Mouse (Mus musculus) intestine, embryonic 14.5 days (tissue): Measurements from ENCODE around the gene Hk3. TPM values are rescaled to one million over a fixed set of nuclear protein-coding genes. Genes with fewer than 3 reads are reported as not detected.

Source experiments
- ATAC-seq: fragments of 200-750 bp; cut with Nextera tagmentation; replicated peaks from 2 replicates; pipeline ENCODE4 v1.8.0; 2017; ENCODE audit warnings: low read depth, moderate number of reproducible peaks, moderate TSS enrichment, moderate library complexity; ENCODE audit not compliant: low FRiP score, low TSS enrichment
- DNase-seq: peaks from one replicate; pipeline ENCODE4 v3.0.0-alpha.2; 2018; ENCODE audit warnings: low spot score
- H3K27ac ChIP-seq: fragments of 300-500 bp; sonication (generic); 2 replicates; pipeline ENCODE4 v1.5.1; 2014; ENCODE audit warnings: low read depth, mild to moderate bottlenecking, control low read depth
- H3K27me3 ChIP-seq: fragments of 300-500 bp; sonication (generic); replicated peaks from 2 replicates; pipeline ENCODE4 v1.6.1; 2014; ENCODE audit warnings: low read length, control low read depth; ENCODE audit not compliant: control insufficient read depth, insufficient read depth
- H3K36me3 ChIP-seq: fragments of 300-500 bp; sonication (generic); 2 replicates; pipeline ENCODE4 v1.6.1; 2014; ENCODE audit warnings: low read length, control low read depth; ENCODE audit not compliant: control insufficient read depth, insufficient read depth
- H3K4me1 ChIP-seq: fragments of 300-500 bp; sonication (generic); replicated peaks from 2 replicates; pipeline ENCODE4 v1.6.1; 2014; ENCODE audit warnings: low read length, control low read depth, mixed read lengths; ENCODE audit not compliant: control insufficient read depth, insufficient read depth
- H3K4me2 ChIP-seq: fragments of 300-500 bp; sonication (generic); 2 replicates; pipeline ENCODE4 v1.6.1; 2014; ENCODE audit warnings: low read length
- H3K4me3 ChIP-seq: fragments of 300-500 bp; sonication (generic); 2 replicates; pipeline ENCODE4 v1.5.1; 2014; ENCODE audit warnings: low read depth, low read length, control low read depth, mixed read lengths
- H3K9ac ChIP-seq: fragments of 300-500 bp; sonication (generic); 2 replicates; pipeline ENCODE4 v1.6.1; 2014; ENCODE audit warnings: mild to moderate bottlenecking, low read length
- H3K9me3 ChIP-seq: fragments of 300-500 bp; sonication (generic); 2 replicates; pipeline ENCODE4 v1.6.1; 2016; ENCODE audit warnings: low read length, control low read depth; ENCODE audit not compliant: control insufficient read depth
- WGBS: fragments of 180-500 bp; shearing (Covaris S2); extraction: QIAGEN DNeasy Blood & Tissue Kit; methylation state at CpG from one replicate; pipeline ENCODE4 v1.1.7; 2014; 5-methylcytosine and 5-hydroxymethylcytosine counted together
- polyA plus RNA-seq: library from polyadenylated mRNA; unstranded; fragments of >200 nt; fragmentation: Nextera tagmentation; extraction: Ambion mirVana; gene quantifications from 2 replicates; pipeline ENCODE4 v1.2.1, GENCODE M21; 2014

The Hk3 gene
- polyA plus RNA-seq, 1 experiment from 2014 or later, result 1.3 TPM

DNA sequence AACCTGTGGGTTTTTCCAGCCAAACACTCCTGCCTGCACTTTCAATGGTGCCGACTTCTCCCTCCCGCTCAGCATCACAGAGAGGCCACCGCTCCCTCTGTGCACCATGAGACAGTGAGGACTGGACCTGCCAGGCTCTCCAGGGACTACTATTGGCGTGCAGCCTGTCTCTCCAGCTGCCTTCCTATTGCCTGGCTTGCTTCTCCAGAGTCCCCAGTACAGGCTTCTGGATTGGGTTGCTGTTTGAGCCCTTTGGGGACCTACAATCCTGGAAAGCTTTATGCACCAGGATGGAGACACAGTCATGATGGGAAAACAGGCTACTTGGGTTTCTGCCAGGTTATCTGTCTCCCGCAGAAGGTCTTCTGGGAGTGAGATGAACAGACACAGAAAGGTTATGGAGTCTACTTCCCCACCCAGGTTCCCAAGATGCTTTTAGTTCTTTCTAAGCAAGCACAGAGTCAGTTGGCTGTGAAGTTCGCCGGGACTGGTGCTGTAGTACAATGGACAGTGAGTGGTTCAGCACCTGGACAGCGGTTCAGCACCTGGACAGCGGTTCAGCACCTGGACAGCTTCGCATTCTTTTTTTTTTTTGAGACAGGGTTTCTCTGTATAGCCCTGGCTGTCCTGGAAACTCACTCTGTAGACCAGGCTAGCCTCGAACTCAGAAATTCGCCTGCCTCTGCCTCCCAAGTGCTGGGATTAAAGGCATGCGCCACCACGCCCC lies 50.5 kb downstream of the Hk3 start:
- whole genome bisulfite sequencing, result 36% methylated on average over 14 of the region's 14 CpGs
- H3K4me3 ChIP-seq, result no peak overlapping the region
- DNase-seq (peak; percentile 91), ATAC-seq (no peak; the same call in 1 of the 2 replicates)
- no peaks in the 10 kb centered on the region for H3K9me3 ChIP-seq
- H3K4me1 ChIP-seq, result no peaks in the 10 kb centered on the region
- no peak overlapping the region for H3K9ac ChIP-seq
- no peaks in the 10 kb centered on the region for H3K27me3 ChIP-seq
- no peak overlapping the region for H3K4me2 ChIP-seq
- no peaks in the 10 kb centered on the region for H3K36me3 ChIP-seq
- H3K27ac ChIP-seq, result no peak overlapping the region

DNA sequence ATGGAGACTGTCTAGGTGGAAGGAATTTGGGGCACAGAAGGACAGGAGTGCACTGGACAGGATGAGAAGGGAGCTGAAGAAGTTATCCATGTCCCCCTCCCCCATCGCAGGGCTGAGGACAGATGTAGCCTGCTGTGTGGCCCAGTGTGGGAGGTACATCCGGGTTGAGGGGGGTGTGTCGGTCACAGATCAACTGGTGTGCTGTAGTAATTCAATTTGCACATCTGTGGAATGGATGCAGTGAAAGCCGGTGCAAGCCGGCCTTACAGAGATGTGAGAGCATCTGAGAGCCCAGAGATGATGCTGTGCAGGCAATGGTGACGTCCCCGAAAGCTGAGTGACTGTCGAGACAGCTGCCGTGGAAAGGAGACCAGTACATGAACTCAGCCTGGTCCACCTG lies 51.7 kb downstream of the Hk3 start:
- 62% methylated on average over 9 of the region's 9 CpGs for WGBS
- H3K27me3 ChIP-seq, result no peaks in the 10 kb centered on the region
- ATAC-seq, result no peak

DNA sequence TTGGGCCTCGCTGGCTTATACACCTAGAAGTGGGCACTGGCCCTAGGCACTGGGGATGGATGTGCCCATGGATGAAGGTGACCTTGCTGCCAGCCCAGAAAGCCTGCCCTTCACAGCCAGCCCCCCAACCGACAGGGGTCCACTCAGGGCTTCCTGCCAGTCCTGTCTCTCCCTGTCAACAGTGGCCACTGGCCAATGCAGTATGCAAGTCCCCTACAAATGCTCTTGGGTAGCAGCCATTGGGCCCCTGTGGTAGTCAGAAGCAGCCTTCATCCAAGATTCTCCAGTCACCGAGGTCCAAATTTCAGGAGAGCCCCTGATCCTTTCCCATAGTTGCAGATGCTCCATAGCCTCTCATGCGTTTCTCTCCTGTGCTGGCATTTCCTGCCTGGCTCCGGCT lies 52.5 kb downstream of the Hk3 start:
- ATAC-seq (no peak), DNase-seq (no peak)
- Histone ChIP-seq H3K4me3 (no peak overlapping the region), H3K9ac (no peak overlapping the region), H3K4me2 (no peak overlapping the region), H3K36me3 (no peaks in the 10 kb centered on the region), H3K9me3 (no peaks in the 10 kb centered on the region), H3K27me3 (no peaks in the 10 kb centered on the region), H3K4me1 (no peaks in the 10 kb centered on the region), H3K27ac (no peak overlapping the region)
- 62% methylated on average over 5 of the region's 5 CpGs for WGBS

More for the DNA sequence above, 51.7 kb downstream of the Hk3 start:
- Histone ChIP-seq H3K9me3 (no peaks in the 10 kb centered on the region), H3K4me1 (no peaks in the 10 kb centered on the region), H3K36me3 (no peaks in the 10 kb centered on the region), H3K4me3 (no peak overlapping the region), H3K9ac (no peak overlapping the region), H3K4me2 (no peak overlapping the region), H3K27ac (no peak overlapping the region)
- no peak for DNase-seq

DNA sequence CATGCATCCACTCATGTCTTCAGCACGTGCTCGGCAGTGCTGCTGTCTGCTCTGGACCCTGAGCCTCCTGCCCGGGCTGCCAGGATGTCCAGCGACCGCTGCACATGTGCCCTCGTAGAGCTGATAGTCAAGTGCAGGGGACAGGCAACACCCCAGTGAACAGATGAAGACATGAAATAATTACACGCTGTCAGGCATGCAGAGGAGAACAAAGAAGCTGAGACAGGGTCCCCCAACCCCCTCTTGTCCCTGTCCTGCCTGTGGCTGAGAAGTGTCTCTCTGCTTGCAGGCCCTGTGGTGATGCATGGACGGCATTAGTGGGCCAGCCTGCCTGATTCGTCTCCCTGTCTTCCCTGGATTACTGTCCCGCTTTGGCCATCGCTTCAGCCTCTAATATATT lies 53.7 kb downstream of the Hk3 start:
- Histone ChIP-seq H3K27me3 (no peaks in the 10 kb centered on the region), H3K4me1 (no peaks in the 10 kb centered on the region), H3K9ac (no peak overlapping the region), H3K4me2 (no peak overlapping the region), H3K36me3 (no peaks in the 10 kb centered on the region), H3K27ac (no peak overlapping the region), H3K9me3 (no peaks in the 10 kb centered on the region), H3K4me3 (no peak overlapping the region)
- DNase-seq, result no peak
- WGBS, result 77% methylated on average over 11 of the region's 11 CpGs
- no peak for ATAC-seq

DNA sequence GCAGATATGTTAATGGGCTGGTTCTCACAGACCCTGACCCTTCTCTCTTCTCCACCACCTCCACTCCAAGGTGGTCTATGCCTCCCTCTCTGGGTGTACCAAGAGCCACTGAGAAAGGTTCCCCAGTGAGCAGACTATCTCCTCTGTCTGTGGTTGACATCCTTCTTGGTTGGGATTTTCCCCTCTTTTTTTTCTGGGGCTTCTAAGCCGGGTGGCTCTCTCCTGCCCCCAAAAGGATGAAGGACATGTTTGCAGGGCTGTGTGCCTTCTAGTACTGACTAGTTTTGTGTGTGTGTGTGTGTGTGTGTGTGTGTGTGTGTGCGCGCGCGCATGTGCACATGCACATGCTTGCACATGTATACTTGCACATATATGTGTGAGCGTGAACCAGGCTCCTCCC lies 55.9 kb downstream of the Hk3 start:
- DNase-seq (no peak), ATAC-seq (no peak)
- Histone ChIP-seq H3K4me1 (no peaks in the 10 kb centered on the region), H3K9me3 (no peaks in the 10 kb centered on the region), H3K27me3 (no peaks in the 10 kb centered on the region), H3K36me3 (no peaks in the 10 kb centered on the region), H3K4me3 (no peak overlapping the region), H3K9ac (no peak overlapping the region), H3K4me2 (no peak overlapping the region), H3K27ac (no peak overlapping the region)
- 83% methylated on average over 6 of the region's 6 CpGs for WGBS

DNA sequence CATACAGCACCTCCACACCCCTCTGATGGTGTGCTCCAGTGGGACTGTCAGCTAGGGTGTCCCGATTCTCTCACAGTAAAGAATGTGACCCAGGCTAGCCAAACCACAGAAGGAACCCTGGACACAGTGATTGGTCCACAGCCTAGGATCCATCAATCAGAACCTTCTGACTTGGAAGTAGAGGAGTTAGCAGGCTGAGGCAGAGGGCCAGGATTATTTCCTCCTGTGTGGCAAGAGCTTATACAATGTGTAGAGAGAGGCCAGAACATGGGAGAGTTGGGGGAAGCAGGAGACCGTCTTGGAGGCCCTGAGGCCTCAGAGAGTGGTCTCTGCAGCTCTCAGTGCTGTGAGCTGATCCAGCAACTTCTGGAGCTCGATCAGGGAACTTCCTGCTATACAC lies 60.7 kb downstream of the Hk3 start:
- WGBS, result 66% methylated on average over 3 of the region's 3 CpGs
- no peak overlapping the region for H3K4me2 ChIP-seq
- H3K9me3 ChIP-seq, result no peaks in the 10 kb centered on the region
- no peaks in the 10 kb centered on the region for H3K36me3 ChIP-seq
- DNase-seq, result no peak
- H3K9ac ChIP-seq, result no peak overlapping the region
- ATAC-seq, result no peak
- H3K4me3 ChIP-seq, result no peak overlapping the region
- peaks cover 20% of the 10 kb centered on the region; the same call in 1 of the 2 replicates for H3K27me3 ChIP-seq
- H3K4me1 ChIP-seq, result no peaks in the 10 kb centered on the region
- H3K27ac ChIP-seq, result no peak overlapping the region

DNA sequence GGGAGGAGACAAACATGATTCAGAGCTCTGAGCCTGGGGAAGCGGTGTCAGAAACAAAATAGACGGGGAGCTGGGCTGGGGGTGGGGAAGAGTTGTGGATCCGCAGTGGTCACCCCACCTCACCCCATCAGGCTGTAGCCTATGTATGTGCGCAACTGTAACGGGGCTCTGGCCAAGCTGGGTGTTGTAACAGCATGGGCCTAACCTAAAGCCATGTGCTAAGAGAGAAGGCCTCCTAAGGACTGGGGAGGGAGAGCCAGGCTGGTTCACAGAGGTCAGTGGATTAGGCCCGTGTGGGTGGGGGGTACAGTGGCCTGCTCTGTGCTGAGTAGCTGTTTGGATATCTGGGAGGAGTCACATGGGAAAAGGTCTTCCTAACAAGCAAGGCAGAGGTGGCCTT lies 61.3 kb downstream of the Hk3 start:
- Histone ChIP-seq H3K27ac (no peak overlapping the region), H3K9me3 (no peaks in the 10 kb centered on the region), H3K4me1 (no peaks in the 10 kb centered on the region), H3K27me3 (peaks cover 26% of the 10 kb centered on the region), H3K4me3 (no peak overlapping the region), H3K36me3 (no peaks in the 10 kb centered on the region), H3K9ac (no peak overlapping the region), H3K4me2 (no peak overlapping the region)
- WGBS, result 37% methylated on average over 6 of the region's 6 CpGs
- no peak for DNase-seq
- no peak for ATAC-seq

DNA sequence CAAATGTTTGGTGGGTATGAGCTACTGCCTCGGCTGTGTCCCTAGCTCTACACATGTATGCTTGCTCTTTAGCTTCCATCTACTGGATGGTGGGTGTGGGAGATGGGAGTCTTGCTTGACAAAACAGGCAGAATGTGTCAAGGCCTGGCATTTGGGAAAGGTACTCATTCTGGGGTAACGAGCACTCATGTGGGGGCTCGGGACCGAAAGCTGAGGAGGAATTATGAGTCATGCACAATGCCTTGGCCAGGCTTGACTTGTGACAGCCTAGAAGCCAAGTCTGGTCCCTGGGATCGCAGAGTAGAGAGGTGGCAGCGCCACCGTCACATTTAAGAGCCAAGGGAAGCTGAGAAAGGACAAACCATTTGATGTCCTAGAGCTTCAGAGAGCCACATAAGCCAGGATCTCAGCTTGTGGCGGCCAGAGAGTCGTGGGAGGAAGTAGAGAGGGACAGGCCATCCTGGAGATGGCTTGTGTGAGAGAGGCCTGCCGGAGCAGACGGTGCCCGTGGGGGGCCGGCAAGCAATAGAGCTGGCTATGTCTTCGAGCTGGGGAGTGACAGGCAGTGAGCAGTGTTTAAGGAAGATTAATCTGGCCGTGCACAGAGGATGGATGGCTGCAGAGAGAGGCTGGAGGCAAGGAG lies 62.0 kb downstream of the Hk3 start:
- no peaks in the 10 kb centered on the region for H3K4me1 ChIP-seq
- ATAC-seq (no peak), DNase-seq (no peak)
- H3K9me3 ChIP-seq, result no peaks in the 10 kb centered on the region
- H3K9ac ChIP-seq, result no peak overlapping the region
- no peaks in the 10 kb centered on the region for H3K36me3 ChIP-seq
- H3K4me3 ChIP-seq, result no peak overlapping the region
- no peak overlapping the region for H3K4me2 ChIP-seq
- 58% methylated on average over 15 of the region's 15 CpGs for WGBS
- peaks cover 32% of the 10 kb centered on the region for H3K27me3 ChIP-seq
- no peak overlapping the region for H3K27ac ChIP-seq

DNA sequence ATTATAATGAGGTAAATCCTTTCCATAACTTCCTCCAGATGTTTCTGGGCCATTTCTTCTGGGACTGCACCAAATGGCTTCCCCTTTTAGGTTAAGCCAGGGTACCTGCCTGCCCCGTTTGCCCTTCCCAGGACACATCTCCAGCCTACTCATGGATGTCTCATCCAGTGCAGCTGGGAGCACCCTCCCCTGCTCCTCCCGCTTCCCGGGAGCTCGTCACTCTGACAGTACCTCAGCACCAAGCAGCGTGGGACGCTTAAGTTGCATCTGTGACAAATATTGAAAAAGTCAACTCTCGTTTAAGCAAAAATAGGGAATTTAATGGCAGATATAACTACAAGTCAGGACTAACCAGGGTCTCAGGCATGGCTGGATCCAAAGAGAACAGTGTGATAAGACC lies 63.9 kb downstream of the Hk3 start:
- H3K27ac ChIP-seq, result no peak overlapping the region
- H3K4me3 ChIP-seq, result no peak overlapping the region
- ATAC-seq (no peak), DNase-seq (no peak)
- H3K27me3 ChIP-seq, result peaks cover 50% of the 10 kb centered on the region
- H3K4me2 ChIP-seq, result no peak overlapping the region
- H3K4me1 ChIP-seq, result no peaks in the 10 kb centered on the region
- no peaks in the 10 kb centered on the region for H3K9me3 ChIP-seq
- 74% methylated on average over 7 of the region's 7 CpGs for WGBS
- H3K36me3 ChIP-seq, result no peaks in the 10 kb centered on the region
- no peak overlapping the region for H3K9ac ChIP-seq
